Mouse (Mus musculus) liver, embryonic 13.5 days (tissue): ENCODE measurements around the gene Slc35e3. TPM values are rescaled to one million over a fixed set of nuclear protein-coding genes. Genes with fewer than 3 reads are reported as not detected.

Experiments
- ATAC-seq: fragments of 200-750 bp; cut with Nextera tagmentation; 2 replicates; pipeline ENCODE4 v1.8.0; 2017; ENCODE audit warnings: low read depth, mild to moderate bottlenecking, moderate number of reproducible peaks, moderate library complexity
- DNase-seq: peaks from one replicate; pipeline ENCODE4 v3.0.0; 2022
- H3K27ac ChIP-seq: fragments of 300-500 bp; sonication (generic); 2 replicates; pipeline ENCODE4 v1.5.1; 2015; ENCODE audit warnings: moderate library complexity, mild to moderate bottlenecking, inconsistent platforms
- H3K27me3 ChIP-seq: fragments of 300-500 bp; sonication (generic); 2 replicates; pipeline ENCODE4 v1.6.1; 2015; ENCODE audit warnings: mild to moderate bottlenecking, inconsistent platforms
- H3K36me3 ChIP-seq: fragments of 300-500 bp; sonication (generic); 2 replicates; pipeline ENCODE4 v1.6.1; 2015; ENCODE audit warnings: mild to moderate bottlenecking, inconsistent platforms
- H3K4me1 ChIP-seq: fragments of 300-500 bp; sonication (generic); replicated peaks from 2 replicates; pipeline ENCODE4 v1.6.1; 2015; ENCODE audit warnings: inconsistent platforms
- H3K4me2 ChIP-seq: fragments of 300-500 bp; sonication (generic); 2 replicates; pipeline ENCODE4 v1.6.1; 2015; ENCODE audit warnings: inconsistent platforms, mild to moderate bottlenecking, moderate library complexity
- H3K4me3 ChIP-seq: fragments of 300-500 bp; sonication (generic); replicated peaks from 2 replicates; pipeline ENCODE4 v1.5.1; 2015; ENCODE audit warnings: mild to moderate bottlenecking, inconsistent platforms
- H3K9ac ChIP-seq: fragments of 300-500 bp; sonication (generic); 2 replicates; pipeline ENCODE4 v1.6.1; 2015; ENCODE audit warnings: mild to moderate bottlenecking, inconsistent platforms
- H3K9me3 ChIP-seq: fragments of 300-500 bp; sonication (generic); replicated peaks from 2 replicates; pipeline ENCODE4 v1.6.1; 2016; ENCODE audit warnings: inconsistent platforms
- WGBS: fragments of 180-500 bp; shearing (Covaris S2); methylation state at CpG from one replicate; pipeline ENCODE4 v1.1.7; 2015; ENCODE audit not compliant: insufficient replicate concordance; 5-methylcytosine and 5-hydroxymethylcytosine counted together
- polyA plus RNA-seq: library from polyadenylated mRNA; unstranded; fragments of >200 nt; fragmentation: Nextera tagmentation; extraction: Ambion mirVana; gene quantifications from 2 replicates; pipeline ENCODE4 v1.2.1, GENCODE M21; 2015

Slc35e3 gene
- polyA plus RNA-seq, 1 experiment from 2014 or later: 2.7 TPM

DNA sequence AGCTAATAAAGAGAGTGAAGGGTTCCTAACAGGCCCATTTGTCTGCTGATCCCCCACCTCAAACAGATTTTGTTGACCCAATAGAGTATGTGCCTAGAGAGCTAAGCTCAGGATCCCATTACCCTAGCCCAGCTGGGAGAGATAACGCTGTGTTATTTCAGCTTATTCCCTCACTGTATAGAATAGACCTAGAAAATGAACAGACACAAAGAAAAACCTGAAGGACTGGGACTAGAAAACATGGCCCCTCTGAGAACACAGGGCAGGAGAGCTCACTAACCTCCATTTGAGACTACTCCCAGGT lies 28.6 kb upstream of the Slc35e3 start:
- WGBS: 89% methylated on average over 1 of the region's 1 CpGs
- DNase-seq (no peak), ATAC-seq (no peak)
- Histone ChIP-seq H3K36me3 (peaks cover 91% of the 10 kb centered on the region), H3K4me3 (no peak overlapping the region), H3K9me3 (no peaks in the 10 kb centered on the region), H3K4me1 (no peaks in the 10 kb centered on the region), H3K4me2 (no peak overlapping the region), H3K27me3 (no peaks in the 10 kb centered on the region), H3K9ac (no peak overlapping the region), H3K27ac (no peak overlapping the region)

DNA sequence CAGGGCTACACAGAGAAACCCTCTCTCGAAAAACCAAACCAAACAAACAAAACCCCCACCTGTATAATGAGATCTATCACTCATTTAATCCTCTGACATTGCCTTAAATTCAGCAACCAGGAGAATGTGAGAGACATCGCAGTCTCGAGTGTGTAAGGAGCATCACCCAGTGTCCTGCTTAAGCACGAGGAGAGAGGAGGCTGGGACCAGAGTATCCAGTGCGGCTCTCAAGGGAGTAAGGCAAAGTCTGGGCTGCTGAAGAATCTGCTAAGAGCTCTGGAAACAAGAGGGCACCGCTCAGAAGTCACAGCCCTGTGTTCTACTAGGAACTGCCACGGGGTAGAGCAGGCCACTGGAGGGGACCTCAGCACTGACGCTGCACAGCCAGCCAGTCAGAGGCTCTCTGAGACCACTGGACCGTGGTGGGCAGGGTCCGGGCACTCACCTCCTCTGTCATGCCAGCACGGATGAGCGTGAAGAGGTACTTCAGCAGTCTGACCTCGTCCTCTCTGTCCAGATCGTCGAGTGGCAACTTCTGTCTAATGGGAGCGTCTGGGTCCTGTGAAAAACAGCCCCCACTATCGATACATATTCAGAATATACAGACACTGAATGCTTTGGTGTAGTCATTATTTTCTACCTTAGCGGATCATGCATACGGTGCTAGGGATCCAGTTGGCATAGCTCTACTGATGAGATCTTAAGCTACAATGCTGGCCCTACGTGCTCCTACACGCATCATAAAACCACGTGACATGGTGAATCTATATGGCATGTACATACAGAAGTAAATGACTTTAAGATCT lies 28.0 kb upstream of the Slc35e3 start:
- H3K9me3 ChIP-seq: no peaks in the 10 kb centered on the region
- ATAC-seq (no peak), DNase-seq (no peak)
- no peaks in the 10 kb centered on the region for H3K4me1 ChIP-seq
- no peaks in the 10 kb centered on the region for H3K27me3 ChIP-seq
- peaks cover 95% of the 10 kb centered on the region for H3K36me3 ChIP-seq
- no peak overlapping the region for H3K4me2 ChIP-seq
- no peak overlapping the region for H3K9ac ChIP-seq
- no peak overlapping the region for H3K27ac ChIP-seq
- WGBS: 92% methylated on average over 22 of the region's 22 CpGs
- no peak overlapping the region for H3K4me3 ChIP-seq

DNA sequence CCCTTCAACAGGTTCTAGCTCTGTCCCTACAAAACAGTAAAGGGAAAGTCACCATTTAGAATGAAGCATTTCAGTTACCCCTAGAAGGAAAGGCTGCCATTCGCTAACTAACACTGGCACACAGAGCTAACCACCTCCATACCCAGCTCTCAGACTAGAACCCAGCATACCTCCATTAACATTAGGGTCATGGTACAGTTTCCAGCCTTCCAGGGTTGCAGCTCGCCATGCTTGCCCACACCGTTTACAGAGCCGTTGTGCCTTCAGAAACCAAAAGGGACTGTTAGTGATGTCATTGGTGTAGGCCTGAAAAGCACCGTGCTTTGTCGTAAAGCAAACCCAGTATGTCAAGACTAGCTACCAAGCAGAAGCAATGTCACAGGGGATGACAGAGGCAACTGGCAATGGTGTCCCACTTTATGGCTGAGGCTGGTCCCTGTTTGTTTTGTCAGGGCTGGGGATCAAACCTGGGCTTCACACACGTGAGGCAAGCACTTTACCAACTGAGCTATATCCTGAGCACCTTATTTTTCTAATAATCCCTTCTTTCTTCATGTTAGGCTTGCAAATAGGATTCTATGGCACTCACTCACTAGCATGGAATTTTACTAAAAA lies 27.0 kb upstream of the Slc35e3 start:
- H3K27me3 ChIP-seq: no peaks in the 10 kb centered on the region
- H3K27ac ChIP-seq: no peak overlapping the region
- H3K4me1 ChIP-seq: no peaks in the 10 kb centered on the region
- 87% methylated on average over 7 of the region's 7 CpGs for WGBS
- H3K36me3 ChIP-seq: peaks cover 90% of the 10 kb centered on the region
- DNase-seq (no peak), ATAC-seq (no peak)
- H3K9me3 ChIP-seq: no peaks in the 10 kb centered on the region
- H3K4me3 ChIP-seq: no peak overlapping the region
- no peak overlapping the region for H3K4me2 ChIP-seq
- H3K9ac ChIP-seq: no peak overlapping the region

DNA sequence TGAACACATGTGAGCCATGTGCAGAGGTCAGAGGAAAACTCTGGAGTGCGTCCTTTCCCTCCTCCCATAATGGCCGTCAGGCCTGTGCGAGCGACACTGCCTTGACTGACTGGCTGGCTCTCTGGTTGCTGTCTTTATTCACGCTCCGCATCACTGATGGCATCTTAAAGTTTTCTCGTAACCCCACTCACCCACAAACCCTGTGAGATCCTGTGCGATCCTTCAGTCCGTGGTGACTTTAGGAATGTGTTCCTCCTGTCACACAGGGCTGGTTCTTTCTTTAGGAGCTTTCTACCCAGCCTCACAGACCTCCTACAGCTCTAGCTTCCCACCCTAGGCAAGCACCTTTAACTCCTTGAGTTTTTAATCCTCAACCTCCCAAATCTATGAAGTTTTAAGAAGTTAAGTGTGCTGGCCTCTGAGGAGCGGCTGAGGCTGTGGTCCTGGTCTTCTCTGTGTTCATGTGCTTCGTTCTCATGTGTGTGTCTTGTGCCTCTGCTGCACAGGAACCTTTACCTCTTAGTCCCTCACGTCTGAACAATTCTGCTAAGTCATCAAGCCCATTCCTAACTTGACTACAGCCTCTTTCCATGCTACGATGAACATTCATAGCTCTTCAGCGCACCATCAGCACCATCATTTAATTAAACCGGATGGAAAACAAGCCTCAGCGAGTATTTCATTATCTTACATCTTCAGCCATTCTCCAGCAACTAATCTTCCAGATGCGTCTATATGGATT lies 26.4 kb upstream of the Slc35e3 start:
- 90% methylated on average over 17 of the region's 17 CpGs for whole genome bisulfite sequencing
- H3K4me1 ChIP-seq: no peaks in the 10 kb centered on the region

DNA sequence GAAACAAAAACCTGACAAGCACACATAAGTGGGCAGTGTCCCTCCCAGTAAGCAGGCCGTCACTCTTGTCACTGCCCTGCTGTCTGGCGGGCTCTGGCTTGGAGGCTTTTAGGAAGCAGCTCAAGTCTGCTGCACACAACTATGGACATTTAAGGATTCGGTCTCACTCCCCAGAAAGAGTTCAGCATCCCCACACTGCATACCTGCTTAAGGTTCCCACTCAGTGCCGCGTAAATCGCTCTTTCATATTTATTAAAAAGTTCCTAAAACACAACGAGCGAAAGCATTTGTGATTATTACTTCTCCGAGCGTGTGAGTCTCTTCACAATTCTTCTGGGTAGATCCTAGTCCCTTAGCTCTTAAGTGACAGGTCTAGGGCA lies 25.0 kb upstream of the Slc35e3 start:
- Histone ChIP-seq H3K36me3 (peaks cover 92% of the 10 kb centered on the region), H3K27ac (no peak overlapping the region), H3K9ac (no peak overlapping the region), H3K9me3 (no peaks in the 10 kb centered on the region), H3K27me3 (no peaks in the 10 kb centered on the region), H3K4me2 (no peak overlapping the region), H3K4me3 (no peak overlapping the region), H3K4me1 (no peaks in the 10 kb centered on the region)
- no peak for ATAC-seq
- WGBS: 90% methylated on average over 10 of the region's 10 CpGs
- DNase-seq: no peak

More for the DNA sequence above, 26.4 kb upstream of the Slc35e3 start:
- Histone ChIP-seq H3K9me3 (no peaks in the 10 kb centered on the region), H3K27ac (no peak overlapping the region), H3K27me3 (no peaks in the 10 kb centered on the region), H3K9ac (no peak overlapping the region), H3K4me2 (no peak overlapping the region), H3K36me3 (peaks cover 90% of the 10 kb centered on the region), H3K4me3 (no peak overlapping the region)
- DNase-seq (no peak), ATAC-seq (no peak)

DNA sequence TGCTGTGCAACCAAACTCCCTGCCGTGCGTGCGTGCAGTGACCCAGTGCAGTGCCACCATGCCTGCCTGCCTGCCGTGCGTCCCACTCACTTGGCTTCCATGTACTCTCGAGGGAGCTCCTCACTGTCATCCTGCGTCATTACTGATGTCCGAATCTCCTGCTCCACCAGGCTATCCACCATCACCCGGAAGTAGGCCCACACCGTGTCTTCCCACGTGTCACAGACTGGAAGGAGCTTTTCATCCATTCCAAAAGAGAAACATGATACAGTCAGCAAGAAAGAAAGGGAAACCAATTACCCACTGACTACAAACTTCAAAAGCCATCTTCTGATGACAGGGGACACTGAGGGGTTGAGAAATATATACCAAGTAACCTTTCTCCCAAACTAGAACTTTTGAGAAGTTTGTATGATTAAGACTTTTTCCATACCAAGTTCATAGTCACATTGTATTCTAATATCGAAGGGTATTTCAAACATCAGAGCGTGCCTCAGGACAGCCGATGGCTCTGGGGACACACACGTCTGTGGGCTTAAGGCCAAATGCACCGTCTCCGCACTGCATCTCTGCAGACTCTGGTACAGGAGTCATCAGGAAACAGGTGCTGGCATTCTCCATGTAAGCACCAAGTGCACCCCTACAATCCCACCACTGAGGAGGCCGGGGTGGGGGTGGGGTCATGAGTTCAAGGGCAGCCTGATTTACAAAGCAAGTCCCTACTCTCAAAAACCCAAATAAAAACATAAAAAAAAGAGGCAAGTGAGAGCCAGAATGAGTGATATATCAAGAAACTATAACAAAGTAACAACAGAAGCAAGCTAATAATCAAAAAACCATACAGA lies 24.3 kb upstream of the Slc35e3 start:
- H3K4me2 ChIP-seq: no peak overlapping the region
- H3K4me3 ChIP-seq: no peak overlapping the region
- H3K9ac ChIP-seq: no peak overlapping the region
- no peaks in the 10 kb centered on the region for H3K4me1 ChIP-seq
- DNase-seq (no peak), ATAC-seq (no peak)
- no peaks in the 10 kb centered on the region for H3K27me3 ChIP-seq
- WGBS: 89% methylated on average over 18 of the region's 18 CpGs
- peaks cover 92% of the 10 kb centered on the region for H3K36me3 ChIP-seq
- H3K27ac ChIP-seq: no peak overlapping the region
- H3K9me3 ChIP-seq: no peaks in the 10 kb centered on the region

DNA sequence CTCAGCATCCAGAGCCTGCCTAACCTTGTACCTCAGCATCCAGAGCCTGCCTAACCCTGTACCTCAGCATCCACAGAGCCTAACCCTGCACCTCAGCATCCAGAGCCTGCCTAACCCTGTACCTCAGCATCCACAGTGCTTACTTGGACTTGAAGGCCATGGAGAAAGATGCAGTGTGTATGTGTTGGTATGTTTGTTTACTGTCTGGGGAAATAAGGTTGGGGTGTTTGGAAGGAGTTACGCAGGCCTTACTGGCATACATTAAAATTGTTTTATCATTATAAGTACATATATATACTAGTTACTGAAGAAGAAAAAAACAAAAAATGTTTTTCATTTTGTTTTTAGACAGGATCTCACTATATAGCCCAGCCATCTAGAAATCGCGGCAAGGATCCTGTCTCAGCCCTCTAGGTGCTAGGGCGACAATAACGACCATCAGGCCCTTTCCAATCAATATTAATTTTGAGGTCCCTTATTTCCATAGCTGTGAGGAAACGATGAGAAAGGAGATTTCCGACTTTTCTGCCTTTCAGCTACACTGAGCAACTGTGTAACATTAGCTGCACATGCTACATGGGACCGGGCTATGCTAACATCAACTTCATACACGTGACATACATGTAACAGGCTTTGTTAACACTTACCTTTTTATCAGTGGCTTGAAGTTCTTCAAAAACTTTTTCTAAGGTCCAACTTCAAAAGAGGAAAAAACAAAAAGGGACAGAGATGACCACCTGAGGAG lies 23.5 kb upstream of the Slc35e3 start:
- DNase-seq (no peak), ATAC-seq (no peak)
- no peak overlapping the region for H3K4me2 ChIP-seq
- no peaks in the 10 kb centered on the region for H3K9me3 ChIP-seq
- WGBS: 89% methylated on average over 9 of the region's 9 CpGs
- H3K4me3 ChIP-seq: no peak overlapping the region
- H3K36me3 ChIP-seq: peaks cover 92% of the 10 kb centered on the region
- no peaks in the 10 kb centered on the region for H3K27me3 ChIP-seq
- no peak overlapping the region for H3K27ac ChIP-seq
- no peak overlapping the region for H3K9ac ChIP-seq
- no peaks in the 10 kb centered on the region for H3K4me1 ChIP-seq

DNA sequence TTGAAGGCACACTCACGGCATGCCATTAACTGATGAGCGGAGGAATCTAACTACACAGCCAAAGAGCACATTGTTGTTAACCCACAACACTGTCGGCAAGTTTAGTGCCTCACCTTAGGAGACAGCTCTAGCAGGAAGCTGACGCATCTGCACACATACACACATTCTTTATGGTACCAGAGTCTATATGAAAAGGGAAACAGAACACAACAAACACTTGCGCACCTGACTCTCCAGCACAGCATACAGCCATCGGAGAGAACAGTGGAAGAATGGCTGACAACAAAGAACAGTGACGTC lies 21.9 kb upstream of the Slc35e3 start:
- H3K27ac ChIP-seq: no peak overlapping the region
- no peaks in the 10 kb centered on the region for H3K4me1 ChIP-seq
- H3K36me3 ChIP-seq: peaks cover 88% of the 10 kb centered on the region
- 85% methylated on average over 7 of the region's 7 CpGs for WGBS
- ATAC-seq: no peak
- H3K27me3 ChIP-seq: no peaks in the 10 kb centered on the region
- H3K9me3 ChIP-seq: no peaks in the 10 kb centered on the region
- H3K9ac ChIP-seq: no peak overlapping the region
- no peak overlapping the region for H3K4me3 ChIP-seq
- DNase-seq: no peak
- H3K4me2 ChIP-seq: no peak overlapping the region

DNA sequence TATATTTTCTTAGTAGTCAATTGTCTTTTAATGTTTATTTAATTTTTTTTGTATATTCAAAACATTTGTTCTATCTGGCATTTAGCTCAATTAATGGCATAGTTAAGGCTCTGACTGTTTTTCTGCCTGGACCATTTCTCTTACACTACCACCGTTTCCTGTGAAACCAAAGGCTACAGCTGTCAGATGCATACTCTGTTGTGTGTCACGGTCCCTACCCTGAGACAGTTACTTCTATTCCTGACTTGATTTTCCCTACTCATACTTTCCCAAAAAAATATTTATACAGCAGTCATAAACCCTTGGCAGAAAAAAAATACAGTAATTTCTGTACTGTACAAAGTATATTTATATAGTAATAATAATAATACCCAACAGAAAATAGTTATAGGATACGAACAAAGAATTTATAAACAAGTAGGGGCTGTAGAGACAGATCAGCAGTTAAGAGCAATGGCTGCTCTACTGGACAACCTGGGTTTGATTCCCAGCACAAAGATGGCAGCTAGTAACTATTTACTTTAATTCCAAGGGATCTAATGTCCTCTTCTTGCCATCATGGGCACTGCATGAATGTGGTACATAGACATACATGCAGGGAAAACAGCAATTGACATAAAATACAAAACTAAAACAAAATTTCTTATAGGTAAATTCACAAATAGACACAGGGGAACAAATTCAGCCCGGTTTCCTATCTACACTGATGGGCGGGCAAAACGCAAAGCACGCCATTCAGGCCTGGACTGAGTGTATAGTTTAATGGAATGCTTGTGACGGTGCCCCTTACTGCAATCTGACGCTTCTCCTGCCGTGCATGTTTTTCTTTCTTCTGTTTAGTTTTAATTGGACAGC lies 21.3 kb upstream of the Slc35e3 start:
- ATAC-seq: no peak
- 86% methylated on average over 10 of the region's 10 CpGs for WGBS
- H3K4me2 ChIP-seq: no peak overlapping the region

DNA sequence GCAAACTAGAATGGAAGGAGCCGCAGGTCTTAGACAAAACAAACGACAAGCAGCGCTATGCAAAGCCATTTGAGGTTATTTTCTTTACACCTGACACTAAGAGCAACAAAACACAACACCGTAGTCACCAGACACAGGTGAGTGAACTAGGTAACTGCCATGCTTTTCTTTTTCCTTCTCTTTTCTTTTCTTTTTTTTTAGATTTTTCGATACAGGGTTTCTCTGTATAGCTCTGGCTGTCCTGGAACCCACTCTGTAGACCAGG lies 20.7 kb upstream of the Slc35e3 start:
- 89% methylated on average over 5 of the region's 5 CpGs for WGBS
- DNase-seq: no peak
- no peak for ATAC-seq
- Histone ChIP-seq H3K27me3 (no peaks in the 10 kb centered on the region), H3K36me3 (peaks cover 89% of the 10 kb centered on the region), H3K4me1 (no peaks in the 10 kb centered on the region), H3K9ac (no peak overlapping the region), H3K4me3 (no peak overlapping the region), H3K9me3 (no peaks in the 10 kb centered on the region), H3K4me2 (no peak overlapping the region), H3K27ac (no peak overlapping the region)

More for the DNA sequence above, 21.3 kb upstream of the Slc35e3 start:
- Histone ChIP-seq H3K27ac (no peak overlapping the region), H3K4me1 (no peaks in the 10 kb centered on the region), H3K36me3 (peaks cover 88% of the 10 kb centered on the region), H3K4me3 (no peak overlapping the region), H3K27me3 (no peaks in the 10 kb centered on the region), H3K9me3 (no peaks in the 10 kb centered on the region), H3K9ac (no peak overlapping the region)
- DNase-seq: no peak
